Mouse (Mus musculus) layer of hippocampus, postnatal 36 days (tissue): Measurements from ENCODE around the gene Man2a1. TPM values are rescaled to one million over a fixed set of nuclear protein-coding genes. Genes with fewer than 3 reads are reported as not detected.
A peak's percentile ranks its signal among the peaks of the same experiment; 100 is the strongest.

Source experiments
- DNase-seq, 2 experiments: peaks; one replicate each; pipeline ENCODE4 v3.0.0; 2022
- total RNA-seq, 2 experiments: library from RNA; stranded (reverse); gene quantifications; 2 replicates each; pipeline ENCODE4 v1.2.3; 2021

Man2a1 gene
- total RNA-seq: 10 to 100 TPM; 14.9 to 16.4 TPM

- DNase-seq: peak; percentile 86 to 87
These were observed at the start of gene Man2a1 for GRCm38 (mm10) chr17:64600372-64601090. Man2a1 (plus strand) TSS chr17:64600736.

GRCm38 (mm10) chr17:64553358-64553757 is 47.2 kb upstream of the Man2a1 start:
- no peak for DNase-seq

GRCm38 (mm10) chr17:64554901-64555300 is 45.6 kb upstream of the Man2a1 start:
- no peak for DNase-seq

- DNase-seq: no peak
These were observed 43.7 kb upstream of the Man2a1 start for GRCm38 (mm10) chr17:64556661-64557445.

GRCm38 (mm10) chr17:64558994-64559540 is 41.5 kb upstream of the Man2a1 start:
- no peak for DNase-seq

- DNase-seq: no peak
These were observed 34.1 kb upstream of the Man2a1 start for GRCm38 (mm10) chr17:64566435-64566834.

- DNase-seq: no peak
These were observed 33.0 kb upstream of the Man2a1 start for GRCm38 (mm10) chr17:64567546-64567945.

GRCm38 (mm10) chr17:64573981-64574380 is 26.6 kb upstream of the Man2a1 start:
- no peak for DNase-seq

GRCm38 (mm10) chr17:64575240-64575639 is 25.3 kb upstream of the Man2a1 start:
- DNase-seq: no peak

- DNase-seq: no peak
These were observed 23.1 kb upstream of the Man2a1 start for GRCm38 (mm10) chr17:64577485-64577884.

GRCm38 (mm10) chr17:64578346-64578745 is 22.2 kb upstream of the Man2a1 start:
- DNase-seq: no peak

GRCm38 (mm10) chr17:64579696-64580095 is 20.8 kb upstream of the Man2a1 start:
- DNase-seq: peak; percentile 71 to 77

GRCm38 (mm10) chr17:64581133-64581532 is 19.4 kb upstream of the Man2a1 start:
- DNase-seq: no peak

GRCm38 (mm10) chr17:64581962-64582361 is 18.6 kb upstream of the Man2a1 start:
- peak; percentile 43 to 48 for DNase-seq

GRCm38 (mm10) chr17:64590483-64590882 is 10.1 kb upstream of the Man2a1 start:
- no peak for DNase-seq

- no peak for DNase-seq
These were observed 9.2 kb upstream of the Man2a1 start for GRCm38 (mm10) chr17:64591366-64591765.

GRCm38 (mm10) chr17:64592355-64592754 is 8.2 kb upstream of the Man2a1 start:
- no peak for DNase-seq

- no peak for DNase-seq
These were observed 7.7 kb upstream of the Man2a1 start for GRCm38 (mm10) chr17:64592788-64593187.

GRCm38 (mm10) chr17:64597770-64598169 is 2.8 kb upstream of the Man2a1 start:
- no peak for DNase-seq

GRCm38 (mm10) chr17:64599916-64600315 is 620 bp upstream of the Man2a1 start:
- no peak for DNase-seq

GRCm38 (mm10) chr17:64601091-64601750 is 685 bp downstream of the Man2a1 start:
- DNase-seq: peak; percentile 24 to 41

- DNase-seq: peak; percentile 37 to 45
These were observed 1.4 kb downstream of the Man2a1 start for GRCm38 (mm10) chr17:64601751-64602578.
